Mouse (Mus musculus): ENCODE measurements at regions not wholly inside any gene's neighbourhood (a gene's known extent, or its start where the extent isn't known, plus 50 kb on each side); places are given as distances from the start of the nearest gene placed in this dataset.

- H3K27ac ChIP-seq (ENCODE audit: insufficient read depth, low read length) = no peak overlapping the region
- no peak overlapping the region for H3K4me3 ChIP-seq (ENCODE audit: insufficient read depth, low read length)
- H3K4me1 ChIP-seq (ENCODE audit: control insufficient read depth, insufficient read depth, low read length) = peaks cover 3% of the 10 kb centered on the region
- TF ChIP-seq CTCF (IDR thresholded peaks at IDR 0.05; ENCODE audit: extremely low read depth, insufficient read depth, low read length) (peak; percentile 54; the same call in 1 of the 2 replicates), POLR2A (IDR thresholded peaks at IDR 0.05; ENCODE audit: extremely low read depth, insufficient read depth, low read length) (no peak)
Observed at GRCm38 (mm10) chr10:109496161-109496560, 485.4 kb upstream of the Syt1 start.

GRCm38 (mm10) chr10:109490765-109491164 is 480.0 kb upstream of the Syt1 start:
- H3K4me3 ChIP-seq (ENCODE audit: insufficient read depth, low read length) = no peak overlapping the region
- H3K4me1 ChIP-seq (ENCODE audit: control insufficient read depth, insufficient read depth, low read length) = no peaks in the 10 kb centered on the region
- TF ChIP-seq CTCF (IDR thresholded peaks at IDR 0.05; ENCODE audit: extremely low read depth, insufficient read depth, low read length) (no peak), POLR2A (IDR thresholded peaks at IDR 0.05; ENCODE audit: extremely low read depth, insufficient read depth, low read length) (no peak)
- H3K27ac ChIP-seq (ENCODE audit: insufficient read depth, low read length) = no peak overlapping the region

- TF ChIP-seq POLR2A (IDR thresholded peaks at IDR 0.05; ENCODE audit: extremely low read depth, insufficient read depth, low read length) (no peak), CTCF (IDR thresholded peaks at IDR 0.05; ENCODE audit: extremely low read depth, insufficient read depth, low read length) (no peak)
- Histone ChIP-seq H3K4me3 (ENCODE audit: insufficient read depth, low read length) (no peak overlapping the region), H3K27ac (ENCODE audit: insufficient read depth, low read length) (no peak overlapping the region), H3K4me1 (ENCODE audit: control insufficient read depth, insufficient read depth, low read length) (no peaks in the 10 kb centered on the region)
Observed at GRCm38 (mm10) chr10:109488000-109488399, 477.2 kb upstream of the Syt1 start.

GRCm38 (mm10) chr10:109486917-109487604 is 476.3 kb upstream of the Syt1 start:
- TF ChIP-seq CTCF (IDR thresholded peaks at IDR 0.05; ENCODE audit: extremely low read depth, insufficient read depth, low read length) (no peak), POLR2A (IDR thresholded peaks at IDR 0.05; ENCODE audit: extremely low read depth, insufficient read depth, low read length) (no peak)
- no peak overlapping the region for H3K4me3 ChIP-seq (ENCODE audit: insufficient read depth, low read length)
- no peak overlapping the region for H3K27ac ChIP-seq (ENCODE audit: insufficient read depth, low read length)
- H3K4me1 ChIP-seq (ENCODE audit: control insufficient read depth, insufficient read depth, low read length) = no peaks in the 10 kb centered on the region

- H3K4me3 ChIP-seq (ENCODE audit: insufficient read depth, low read length) = no peak overlapping the region
- no peak overlapping the region for H3K27ac ChIP-seq (ENCODE audit: insufficient read depth, low read length)
- TF ChIP-seq CTCF (IDR thresholded peaks at IDR 0.05; ENCODE audit: extremely low read depth, insufficient read depth, low read length) (no peak), POLR2A (IDR thresholded peaks at IDR 0.05; ENCODE audit: extremely low read depth, insufficient read depth, low read length) (no peak)
- no peaks in the 10 kb centered on the region for H3K4me1 ChIP-seq (ENCODE audit: control insufficient read depth, insufficient read depth, low read length)
Observed at GRCm38 (mm10) chr10:109480551-109480950, 469.8 kb upstream of the Syt1 start.

- TF ChIP-seq CTCF (IDR thresholded peaks at IDR 0.05; ENCODE audit: extremely low read depth, insufficient read depth, low read length) = no peak
- no peak for TF ChIP-seq POLR2A (IDR thresholded peaks at IDR 0.05; ENCODE audit: extremely low read depth, insufficient read depth, low read length)
- no peak overlapping the region for H3K4me3 ChIP-seq (ENCODE audit: insufficient read depth, low read length)
- no peak overlapping the region for H3K27ac ChIP-seq (ENCODE audit: insufficient read depth, low read length)
- no peaks in the 10 kb centered on the region for H3K4me1 ChIP-seq (ENCODE audit: control insufficient read depth, insufficient read depth, low read length)
Observed at GRCm38 (mm10) chr10:109479941-109480340, 469.2 kb upstream of the Syt1 start.

- TF ChIP-seq CTCF (IDR thresholded peaks at IDR 0.05; ENCODE audit: extremely low read depth, insufficient read depth, low read length) (no peak), POLR2A (IDR thresholded peaks at IDR 0.05; ENCODE audit: extremely low read depth, insufficient read depth, low read length) (no peak)
- no peak overlapping the region for H3K27ac ChIP-seq (ENCODE audit: insufficient read depth, low read length)
- H3K4me1 ChIP-seq (ENCODE audit: control insufficient read depth, insufficient read depth, low read length) = no peaks in the 10 kb centered on the region
- no peak overlapping the region for H3K4me3 ChIP-seq (ENCODE audit: insufficient read depth, low read length)
Observed at GRCm38 (mm10) chr10:109466516-109466915, 455.7 kb upstream of the Syt1 start.

- no peak for TF ChIP-seq POLR2A (IDR thresholded peaks at IDR 0.05; ENCODE audit: extremely low read depth, insufficient read depth, low read length)
- no peak for TF ChIP-seq CTCF (IDR thresholded peaks at IDR 0.05; ENCODE audit: extremely low read depth, insufficient read depth, low read length)
- no peak overlapping the region for H3K4me3 ChIP-seq (ENCODE audit: insufficient read depth, low read length)
Observed at GRCm38 (mm10) chr10:109431112-109431511, 420.3 kb upstream of the Syt1 start.

GRCm38 (mm10) chr10:109427878-109428277 is 417.1 kb upstream of the Syt1 start:
- no peak for TF ChIP-seq CTCF (IDR thresholded peaks at IDR 0.05; ENCODE audit: extremely low read depth, insufficient read depth, low read length)
- no peak for TF ChIP-seq POLR2A (IDR thresholded peaks at IDR 0.05; ENCODE audit: extremely low read depth, insufficient read depth, low read length)
- H3K4me3 ChIP-seq (ENCODE audit: insufficient read depth, low read length) = no peak overlapping the region
- no peak overlapping the region for H3K27ac ChIP-seq (ENCODE audit: insufficient read depth, low read length)
- H3K4me1 ChIP-seq (ENCODE audit: control insufficient read depth, insufficient read depth, low read length) = no peaks in the 10 kb centered on the region

More at GRCm38 (mm10) chr10:109431112-109431511, 420.3 kb upstream of the Syt1 start:
- Histone ChIP-seq H3K27ac (ENCODE audit: insufficient read depth, low read length) (no peak overlapping the region), H3K4me1 (ENCODE audit: control insufficient read depth, insufficient read depth, low read length) (no peaks in the 10 kb centered on the region; the same call in 1 of the 2 replicates)

GRCm38 (mm10) chr10:109407011-109407410 is 396.2 kb upstream of the Syt1 start:
- H3K4me3 ChIP-seq (ENCODE audit: insufficient read depth, low read length) = no peak overlapping the region
- H3K4me1 ChIP-seq (ENCODE audit: control insufficient read depth, insufficient read depth, low read length) = no peaks in the 10 kb centered on the region
- no peak for TF ChIP-seq CTCF (IDR thresholded peaks at IDR 0.05; ENCODE audit: extremely low read depth, insufficient read depth, low read length)
- no peak for TF ChIP-seq POLR2A (IDR thresholded peaks at IDR 0.05; ENCODE audit: extremely low read depth, insufficient read depth, low read length)
- H3K27ac ChIP-seq (ENCODE audit: insufficient read depth, low read length) = no peak overlapping the region
